Mouse (Mus musculus) bone marrow, adult 2 months (tissue): ENCODE data around the gene Mrps26.

ENCODE experiments used
- CTCF ChIP-seq: fragments of 200-500 bp; IDR thresholded peaks from 2 replicates; pipeline ENCODE4 v1.5.1; 2011; ENCODE audit warnings: low read length, control low read depth; ENCODE audit not compliant: control insufficient read depth, insufficient read depth
- POLR2A ChIP-seq: fragments of 200-500 bp; IDR thresholded peaks from 2 replicates; pipeline ENCODE4 v1.6.1; 2011; ENCODE audit warnings: low read depth, mild to moderate bottlenecking, control low read depth, low read length, borderline replicate concordance; ENCODE audit not compliant: control insufficient read depth

GRCm38 (mm10) chr2:130582552-130582951 is 19.0 kb downstream of the Mrps26 start, which contains the start of gene Avp:
- TF ChIP-seq CTCF = no peak
- no peak for TF ChIP-seq POLR2A
